Mouse (Mus musculus): ENCODE data around the gene Mmd. TPM values are rescaled to one million over a fixed set of nuclear protein-coding genes. Genes with fewer than 3 reads are reported as not detected.

Mmd gene
- polyA plus RNA-seq, 1 experiment from 2014 or later = 31.4 TPM

GRCm38 (mm10) chr11:90283159-90283558 lies 33.9 kb downstream of the Mmd start:
- no peaks in the 10 kb centered on the region for H3K27me3 ChIP-seq
- no peak for TF ChIP-seq CTCF (IDR thresholded peaks at IDR 0.05)
- no peak for DNase-seq (ENCODE audit: low read depth, low spot score)
- in situ Hi-C loops (cut with MboI; ENCODE audit: low pct_unique_long_range_greater_than_20kb) = no loop called here
- POLR2A ChIA-PET = no interaction called here
- ATAC-seq = no peak
- CTCF ChIA-PET = no interaction called here

- H3K27me3 ChIP-seq = no peaks in the 10 kb centered on the region
- no peak for DNase-seq (ENCODE audit: low read depth, low spot score)
- ATAC-seq = no peak
- in situ Hi-C loops (cut with MboI; ENCODE audit: low pct_unique_long_range_greater_than_20kb) = no loop called here
- ChIA-PET CTCF (interaction anchor here (0.7 kb wide), 1 partner anchor 692 kb away, joined by 3 read pairs; no protein-coding TSS in a partner anchor), POLR2A (no interaction called here)
- no peak for TF ChIP-seq CTCF (IDR thresholded peaks at IDR 0.05)
Observed at GRCm38 (mm10) chr11:90283601-90284000, 34.3 kb downstream of the Mmd start.

GRCm38 (mm10) chr11:90284079-90284478 lies 34.8 kb downstream of the Mmd start:
- ATAC-seq = no peak
- no peak for DNase-seq (ENCODE audit: low read depth, low spot score)
- H3K27me3 ChIP-seq = no peaks in the 10 kb centered on the region
- ChIA-PET CTCF (interaction anchor here (0.7 kb wide), 1 partner anchor 692 kb away, joined by 3 read pairs; no protein-coding TSS in a partner anchor), POLR2A (no interaction called here)
- in situ Hi-C loops (cut with MboI; ENCODE audit: low pct_unique_long_range_greater_than_20kb) = no loop called here
- no peak for TF ChIP-seq CTCF (IDR thresholded peaks at IDR 0.05)

GRCm38 (mm10) chr11:90284623-90285022 lies 35.4 kb downstream of the Mmd start:
- no peak for TF ChIP-seq CTCF (IDR thresholded peaks at IDR 0.05)
- CTCF ChIA-PET = no interaction called here
- no peaks in the 10 kb centered on the region for H3K27me3 ChIP-seq
- DNase-seq (ENCODE audit: low read depth, low spot score) = no peak
- in situ Hi-C loops (cut with MboI; ENCODE audit: low pct_unique_long_range_greater_than_20kb) = no loop called here
- ATAC-seq = no peak
- POLR2A ChIA-PET = no interaction called here

- no peaks in the 10 kb centered on the region for H3K27me3 ChIP-seq
- ChIA-PET CTCF (no interaction called here), POLR2A (no interaction called here)
- in situ Hi-C loops (cut with MboI; ENCODE audit: low pct_unique_long_range_greater_than_20kb) = no loop called here
- DNase-seq (ENCODE audit: low read depth, low spot score) (no peak), ATAC-seq (no peak)
- TF ChIP-seq CTCF (IDR thresholded peaks at IDR 0.05) = no peak
Observed at GRCm38 (mm10) chr11:90286550-90287154, 37.4 kb downstream of the Mmd start.

- no peaks in the 10 kb centered on the region for H3K27me3 ChIP-seq
- ChIA-PET POLR2A (no interaction called here), CTCF (no interaction called here)
- ATAC-seq (no peak), DNase-seq (ENCODE audit: low read depth, low spot score) (no peak)
- in situ Hi-C loops (cut with MboI; ENCODE audit: low pct_unique_long_range_greater_than_20kb) = no loop called here
- TF ChIP-seq CTCF (IDR thresholded peaks at IDR 0.05) = no peak
Observed at GRCm38 (mm10) chr11:90291156-90291555, 41.9 kb downstream of the Mmd start.

GRCm38 (mm10) chr11:90292766-90293165 lies 43.5 kb downstream of the Mmd start:
- POLR2A ChIA-PET = no interaction called here
- in situ Hi-C loops (cut with MboI; ENCODE audit: low pct_unique_long_range_greater_than_20kb) = no loop called here
- TF ChIP-seq CTCF (IDR thresholded peaks at IDR 0.05) = no peak
- CTCF ChIA-PET = no interaction called here
- no peaks in the 10 kb centered on the region for H3K27me3 ChIP-seq
- ATAC-seq (no peak), DNase-seq (ENCODE audit: low read depth, low spot score) (no peak)

- no peak for TF ChIP-seq CTCF (IDR thresholded peaks at IDR 0.05)
- in situ Hi-C loops (cut with MboI; ENCODE audit: low pct_unique_long_range_greater_than_20kb) = no loop called here
- DNase-seq (ENCODE audit: low read depth, low spot score) (no peak), ATAC-seq (no peak)
- POLR2A ChIA-PET = no interaction called here
- CTCF ChIA-PET = interaction anchor here (1.7 kb wide), 1 partner anchor 13 kb away, joined by 3 read pairs; no protein-coding TSS in a partner anchor
- no peaks in the 10 kb centered on the region for H3K27me3 ChIP-seq
Observed at GRCm38 (mm10) chr11:90294622-90295021, 45.4 kb downstream of the Mmd start.

- POLR2A ChIA-PET = interaction anchor here (0.6 kb wide), 1 partner anchor 47 kb away, joined by 5 read pairs; no protein-coding TSS in a partner anchor
- H3K27me3 ChIP-seq = peaks cover 12% of the 10 kb centered on the region
- no peak for ATAC-seq
- CTCF ChIA-PET = interaction anchor here (1.6 to 1.9 kb wide), 3 partner anchors 12 to 122 kb away, joined by 4 to 10 read pairs (median 10); no protein-coding TSS in a partner anchor
- DNase-seq (ENCODE audit: low read depth, low spot score) = no peak
- in situ Hi-C loops (cut with MboI; ENCODE audit: low pct_unique_long_range_greater_than_20kb) = loop anchor here (10.0 kb wide), 1 partner anchor 121 kb away; the partner anchor contains the start of gene Gm45716
- TF ChIP-seq CTCF (IDR thresholded peaks at IDR 0.05) = no peak
Observed at GRCm38 (mm10) chr11:90306067-90306466, 56.8 kb downstream of the Mmd start.

GRCm38 (mm10) chr11:90306993-90307392 lies 57.7 kb downstream of the Mmd start:
- peak; percentile 89 for TF ChIP-seq CTCF (IDR thresholded peaks at IDR 0.05)
- no peak for DNase-seq (ENCODE audit: low read depth, low spot score)
- POLR2A ChIA-PET = no interaction called here
- in situ Hi-C loops (cut with MboI; ENCODE audit: low pct_unique_long_range_greater_than_20kb) = loop anchor here (10.0 kb wide), 1 partner anchor 122 kb away; the partner anchor contains the start of gene Gm45716
- CTCF ChIA-PET = interaction anchor here (0.6 to 1.9 kb wide), 9 partner anchors 11 to 307 kb away, joined by 3 to 10 read pairs (median 4); partner anchors contain the start of gene Gm45716
- peaks cover 7% of the 10 kb centered on the region for H3K27me3 ChIP-seq
- ATAC-seq = no peak

- peaks cover 7% of the 10 kb centered on the region for H3K27me3 ChIP-seq
- DNase-seq (ENCODE audit: low read depth, low spot score) (no peak), ATAC-seq (no peak)
- no peak for TF ChIP-seq CTCF (IDR thresholded peaks at IDR 0.05)
- CTCF ChIA-PET = interaction anchor here (0.7 kb wide), 1 partner anchor 77 kb away, joined by 3 read pairs; no protein-coding TSS in a partner anchor
- POLR2A ChIA-PET = no interaction called here
- in situ Hi-C loops (cut with MboI; ENCODE audit: low pct_unique_long_range_greater_than_20kb) = no loop called here
Observed at GRCm38 (mm10) chr11:90314606-90315005, 65.3 kb downstream of the Mmd start.
